Mouse (Mus musculus) gastrocnemius, adult 2 months (tissue): Measurements from ENCODE around the gene Hint1. TPM values are rescaled to one million over a fixed set of nuclear protein-coding genes. Genes with fewer than 3 reads are reported as not detected.

Experiments used
- DNase-seq: peaks from one replicate; pipeline ENCODE4 v3.0.0; 2022
- H3K27ac ChIP-seq: fragments of 200-600 bp; 2 replicates; pipeline ENCODE4 v1.8.1; 2022; ENCODE audit warnings: mild to moderate bottlenecking
- H3K4me3 ChIP-seq: fragments of 200-600 bp; 2 replicates; pipeline ENCODE4 v1.8.1; 2022; ENCODE audit warnings: mild to moderate bottlenecking, moderate library complexity
- CTCF ChIP-seq: fragments of 200-600 bp; IDR thresholded peaks from 2 replicates; pipeline ENCODE4 v1.8.1; 2022; ENCODE audit warnings: antibody characterized with exemption, mild to moderate bottlenecking, moderate library complexity
- intact Hi-C: fragments of 180-260 bp; cut with DNase I; formaldehyde crosslinking; loops from one replicate; pipeline ENCODE4 v1.15.1; 2025
- long read RNA-seq, 2 experiments: library from polyadenylated mRNA; stranded (forward); transcript quantifications; one replicate each; pipeline ENCODE4 v2.0.0; 2021
- total RNA-seq, 2 experiments: library from RNA; stranded (reverse); gene quantifications; 2 replicates each; pipeline ENCODE4 v1.2.3; 2021

The Hint1 gene
- 100 to 1,000 TPM; 186 to 220 TPM for total RNA-seq
- long read RNA-seq, experiment 1, transcript Hint1-201 (3 exons, 636 nt) = major isoform, 114 of 119 reads
- long read RNA-seq, experiment 1, partial matches to known transcripts = 1 of 119 reads
- long read RNA-seq, experiment 1, other reads (novel, unspliced or antisense) = 4 of 119 reads
- long read RNA-seq, experiment 2, transcript Hint1-201 (3 exons, 636 nt) = major isoform, 129 of 132 reads
- long read RNA-seq, experiment 2, partial matches to known transcripts = 0 of 132 reads
- long read RNA-seq, experiment 2, other reads (novel, unspliced or antisense) = 3 of 132 reads

GRCm38 (mm10) chr11:54866119-54867048 lies at the start of gene Hint1:
Hint1 (plus strand) TSS chr11:54866383.
- Histone ChIP-seq H3K4me3 (peak within 1 kb of the TSS; percentile 96), H3K27ac (peak within 1 kb of the TSS; percentile 94)
- DNase-seq = peak; percentile 95
- 0 out of 2 replicates have a peak, but pooled peaks have one; percentile 7 for TF ChIP-seq CTCF
- intact Hi-C loops = no loop called here

- no peak for TF ChIP-seq CTCF
- H3K4me3 ChIP-seq = no peak overlapping the region
- DNase-seq = no peak
- intact Hi-C loops = no loop called here
- H3K27ac ChIP-seq = no peak overlapping the region
Measured at GRCm38 (mm10) chr11:54817449-54817848, 48.7 kb upstream of the Hint1 start.

- intact Hi-C loops = no loop called here
- TF ChIP-seq CTCF = no peak
- DNase-seq = no peak
- Histone ChIP-seq H3K27ac (no peak overlapping the region), H3K4me3 (no peak overlapping the region)
Measured at GRCm38 (mm10) chr11:54819489-54819888, 46.7 kb upstream of the Hint1 start.

- intact Hi-C loops = no loop called here
- Histone ChIP-seq H3K27ac (no peak overlapping the region), H3K4me3 (no peak overlapping the region)
- no peak for DNase-seq
- TF ChIP-seq CTCF = no peak
Measured at GRCm38 (mm10) chr11:54823467-54823866, 42.7 kb upstream of the Hint1 start.

- intact Hi-C loops = no loop called here
- Histone ChIP-seq H3K27ac (no peak overlapping the region), H3K4me3 (no peak overlapping the region)
- peak; percentile 16; the same call in 1 of the 2 replicates for TF ChIP-seq CTCF
- no peak for DNase-seq
Measured at GRCm38 (mm10) chr11:54825774-54826173, 40.4 kb upstream of the Hint1 start.

- intact Hi-C loops = no loop called here
- no peak for TF ChIP-seq CTCF
- H3K4me3 ChIP-seq = no peak overlapping the region
- no peak overlapping the region for H3K27ac ChIP-seq
- no peak for DNase-seq
Measured at GRCm38 (mm10) chr11:54826819-54827218, 39.4 kb upstream of the Hint1 start.

GRCm38 (mm10) chr11:54833833-54834232 lies 32.4 kb upstream of the Hint1 start:
- intact Hi-C loops = no loop called here
- no peak for TF ChIP-seq CTCF
- DNase-seq = no peak
- Histone ChIP-seq H3K27ac (no peak overlapping the region), H3K4me3 (no peak overlapping the region)

GRCm38 (mm10) chr11:54834596-54834995 lies 31.6 kb upstream of the Hint1 start:
- intact Hi-C loops = no loop called here
- no peak overlapping the region for H3K4me3 ChIP-seq
- peak; percentile 34; the same call in 1 of the 2 replicates for TF ChIP-seq CTCF

GRCm38 (mm10) chr11:54836106-54836505 lies 30.1 kb upstream of the Hint1 start:
- intact Hi-C loops = no loop called here
- Histone ChIP-seq H3K4me3 (no peak overlapping the region), H3K27ac (peak overlapping the region; percentile 29; the same call in 1 of the 2 replicates)
- peak; percentile 78 for DNase-seq
- no peak for TF ChIP-seq CTCF

More at GRCm38 (mm10) chr11:54834596-54834995, 31.6 kb upstream of the Hint1 start:
- no peak overlapping the region for H3K27ac ChIP-seq
- DNase-seq = no peak

- intact Hi-C loops = no loop called here
- no peak for DNase-seq
- TF ChIP-seq CTCF = no peak
- H3K27ac ChIP-seq = no peak overlapping the region
- no peak overlapping the region for H3K4me3 ChIP-seq
Measured at GRCm38 (mm10) chr11:54839696-54840095, 26.5 kb upstream of the Hint1 start.

- Histone ChIP-seq H3K27ac (no peak overlapping the region), H3K4me3 (no peak overlapping the region)
- intact Hi-C loops = no loop called here
- no peak for TF ChIP-seq CTCF
- no peak for DNase-seq
Measured at GRCm38 (mm10) chr11:54840891-54841290, 25.3 kb upstream of the Hint1 start.

- TF ChIP-seq CTCF = no peak
- Histone ChIP-seq H3K4me3 (no peak overlapping the region), H3K27ac (peak overlapping the region; percentile 51; the same call in 1 of the 2 replicates)
- intact Hi-C loops = no loop called here
- no peak for DNase-seq
Measured at GRCm38 (mm10) chr11:54844424-54844823, 21.8 kb upstream of the Hint1 start.

- Histone ChIP-seq H3K4me3 (no peak overlapping the region), H3K27ac (peak overlapping the region; percentile 51; the same call in 1 of the 2 replicates)
- no peak for TF ChIP-seq CTCF
- intact Hi-C loops = no loop called here
- DNase-seq = no peak
Measured at GRCm38 (mm10) chr11:54844959-54845358, 21.2 kb upstream of the Hint1 start.
